Mouse (Mus musculus) adrenal gland (tissue): Measurements from ENCODE around the gene Clk1.

Experiments
- intact Hi-C: fragments of 180-260 bp; cut with DNase I; formaldehyde crosslinking; loops from one replicate; pipeline ENCODE4 v1.15.1; 2025
- long read RNA-seq, 2 experiments: library from polyadenylated mRNA; unstranded; transcript quantifications; one replicate each; pipeline ENCODE4 v2.0.0; 2020; ENCODE audit warnings: borderline replicate concordance in 1 of 2; ENCODE audit not compliant: insufficient replicate concordance in 1 of 2

Gene Clk1
- long read RNA-seq, experiment 1, full-length matches to known transcripts: 14 of 22 reads
- long read RNA-seq, experiment 1, partial matches to known transcripts: 6 of 22 reads
- long read RNA-seq, experiment 1, other reads (novel, unspliced or antisense): 2 of 22 reads
- long read RNA-seq, experiment 2, full-length matches to known transcripts: 25 of 42 reads
- long read RNA-seq, experiment 2, partial matches to known transcripts: 13 of 42 reads
- long read RNA-seq, experiment 2, other reads (novel, unspliced or antisense): 4 of 42 reads

DNA sequence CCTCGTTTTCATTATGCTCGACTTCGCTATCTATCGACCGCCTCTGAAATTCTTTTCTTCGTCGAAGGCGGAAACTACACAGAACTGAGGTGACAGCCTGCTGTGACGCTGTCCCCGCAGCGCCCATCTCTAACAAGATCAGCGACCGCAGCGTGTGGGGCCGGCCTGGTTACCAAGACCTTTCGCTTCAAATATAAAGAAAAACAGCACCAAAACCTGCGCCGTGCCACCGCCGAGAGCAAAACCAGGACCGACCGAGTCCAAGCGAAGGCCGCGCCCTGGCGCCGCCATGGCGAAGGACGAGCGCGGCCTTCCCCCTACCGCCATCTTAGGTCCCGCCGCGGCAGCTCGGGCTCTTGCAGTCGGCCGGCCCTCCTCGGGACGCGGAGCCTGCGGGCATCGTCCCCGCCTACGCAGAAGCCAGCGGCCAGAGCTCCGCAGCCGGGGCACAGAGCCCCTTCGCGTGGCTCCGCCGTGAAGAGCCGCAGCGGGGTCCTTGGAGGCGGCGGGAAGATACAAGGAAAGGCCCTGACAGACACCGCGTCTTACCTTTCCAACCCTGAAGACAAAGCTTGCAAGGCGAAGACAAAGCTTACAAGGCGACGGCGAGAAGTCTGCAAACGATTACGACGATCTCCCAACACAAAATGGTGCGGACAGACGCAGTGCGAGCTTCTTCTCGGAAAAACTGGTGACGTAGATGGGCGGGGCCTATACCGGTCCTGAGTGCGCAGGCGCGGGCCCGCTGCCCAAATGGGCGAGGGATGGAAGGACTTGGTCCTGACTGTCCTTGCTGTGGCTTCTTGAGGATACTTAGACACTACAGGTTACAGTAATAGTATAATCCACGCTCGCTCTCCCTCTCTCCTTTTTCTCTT lies at the start of gene Clk1:
TSS of gene Clk1 (minus strand) at position 696 of the 878 bp plus-strand sequence.
- intact Hi-C loops: no loop called here

DNA sequence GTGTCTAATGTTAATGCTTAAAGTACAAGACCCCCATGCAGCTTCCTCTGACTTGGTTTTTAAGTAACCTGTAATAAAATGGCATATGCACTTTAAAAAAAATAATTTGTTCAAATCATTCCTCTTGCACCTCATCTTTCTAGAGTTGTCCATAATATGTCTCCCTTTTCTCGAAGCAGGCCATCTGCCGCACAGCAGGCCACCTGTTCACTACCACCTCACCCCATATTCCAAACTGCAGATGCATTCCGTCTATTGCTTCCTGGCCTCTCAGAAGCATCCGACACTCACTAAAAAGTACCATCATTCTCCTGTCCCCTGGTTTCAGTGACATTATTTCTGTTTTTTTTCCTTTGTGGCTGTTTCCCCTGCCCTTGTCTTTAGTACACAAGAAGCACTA lies 41.7 kb upstream of the Clk1 start:
- intact Hi-C loops: no loop called here

DNA sequence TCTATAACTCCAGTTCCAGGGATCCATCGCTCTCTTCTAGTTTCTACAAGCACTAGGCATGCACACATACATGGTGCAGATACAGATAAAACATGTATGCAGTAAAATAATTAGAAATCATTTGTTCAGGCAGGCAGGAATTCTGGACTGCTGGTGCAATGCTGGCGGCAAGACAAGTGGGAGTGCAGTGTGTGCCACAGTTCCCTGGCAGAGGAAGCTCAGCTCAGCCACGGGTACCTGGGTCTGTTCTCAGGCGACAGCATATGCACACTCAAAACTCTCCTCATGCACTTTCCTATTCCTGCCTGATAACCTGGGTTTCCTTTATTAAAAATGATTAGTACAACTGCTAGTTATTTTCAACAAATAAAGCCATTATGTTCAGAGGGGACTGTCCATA lies 41.2 kb upstream of the Clk1 start:
- intact Hi-C loops: no loop called here

DNA sequence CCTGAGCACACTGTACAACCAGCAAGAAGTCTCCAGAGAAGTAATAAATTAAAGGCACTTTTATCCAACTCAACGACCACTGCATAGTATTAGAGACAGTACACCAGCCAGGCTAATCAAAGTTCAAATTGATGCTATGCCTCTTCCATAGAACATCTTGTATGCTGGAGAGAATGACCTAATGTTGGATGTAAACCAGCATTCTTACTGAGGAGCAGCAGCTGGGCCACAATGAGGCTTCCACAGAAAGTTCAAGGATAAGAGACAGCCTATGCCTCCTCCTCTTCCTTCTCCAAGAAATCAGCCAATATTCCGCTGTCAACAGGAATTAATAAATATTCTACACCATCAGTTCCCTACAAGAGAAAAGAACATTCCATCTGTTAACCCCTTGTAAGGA lies 40.1 kb upstream of the Clk1 start:
- intact Hi-C loops: no loop called here

DNA sequence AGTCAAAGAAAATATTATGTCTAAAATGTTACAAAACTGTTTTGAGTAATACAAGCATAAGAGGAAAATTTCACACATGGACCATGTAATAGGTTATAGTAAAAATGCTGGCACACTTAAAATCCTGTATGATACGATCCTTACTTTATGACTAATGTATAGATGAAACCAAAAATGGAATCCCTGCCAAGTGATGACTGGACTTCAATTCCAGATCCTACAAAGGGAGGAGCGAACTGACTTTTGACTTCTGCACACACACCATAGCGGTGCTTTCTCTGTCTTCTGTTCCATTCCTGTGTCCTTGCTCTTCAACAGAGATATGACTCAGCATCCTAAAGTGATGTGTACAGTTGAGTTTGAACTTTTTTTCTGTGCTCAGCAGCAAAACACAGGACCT lies 36.7 kb upstream of the Clk1 start:
- intact Hi-C loops: no loop called here

DNA sequence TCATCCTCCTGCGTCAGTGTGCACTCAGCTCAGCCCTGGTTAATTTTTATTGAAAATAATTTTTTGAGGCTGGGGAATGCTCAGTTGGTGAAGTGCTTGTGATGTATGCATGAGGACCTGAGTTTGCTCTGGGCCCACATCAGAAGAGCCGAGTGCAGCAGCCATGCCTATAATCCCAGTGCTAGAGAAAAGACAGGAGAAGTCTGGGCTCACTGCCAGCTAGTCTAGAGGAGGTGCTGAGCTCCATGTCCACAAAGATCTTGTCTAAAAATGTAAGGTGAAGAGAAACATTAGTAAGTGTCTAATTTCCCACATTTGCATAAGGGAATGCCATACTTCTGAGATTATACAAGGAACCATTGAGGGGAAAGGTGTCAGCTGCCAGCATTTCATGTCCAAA lies 35.0 kb upstream of the Clk1 start:
- intact Hi-C loops: no loop called here

DNA sequence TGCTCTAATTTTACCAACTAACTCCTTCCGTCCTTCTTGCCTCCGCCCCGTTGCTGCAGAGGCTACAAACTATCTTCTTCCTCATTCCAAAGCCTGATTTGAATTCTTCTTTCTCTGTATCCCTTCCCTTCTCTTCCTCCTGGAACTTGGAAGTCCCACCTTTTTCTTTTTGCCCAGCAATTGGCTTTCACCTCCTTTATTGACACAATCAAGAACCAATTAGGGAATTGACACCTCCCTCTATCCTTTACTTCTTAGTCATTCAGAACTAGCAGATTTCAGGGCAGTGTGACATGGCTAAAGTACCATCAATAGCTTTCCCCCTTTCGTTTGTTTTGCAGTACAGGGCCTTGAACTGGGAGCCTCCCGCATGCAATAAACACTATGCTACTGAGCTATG lies 34.3 kb upstream of the Clk1 start:
- intact Hi-C loops: no loop called here

DNA sequence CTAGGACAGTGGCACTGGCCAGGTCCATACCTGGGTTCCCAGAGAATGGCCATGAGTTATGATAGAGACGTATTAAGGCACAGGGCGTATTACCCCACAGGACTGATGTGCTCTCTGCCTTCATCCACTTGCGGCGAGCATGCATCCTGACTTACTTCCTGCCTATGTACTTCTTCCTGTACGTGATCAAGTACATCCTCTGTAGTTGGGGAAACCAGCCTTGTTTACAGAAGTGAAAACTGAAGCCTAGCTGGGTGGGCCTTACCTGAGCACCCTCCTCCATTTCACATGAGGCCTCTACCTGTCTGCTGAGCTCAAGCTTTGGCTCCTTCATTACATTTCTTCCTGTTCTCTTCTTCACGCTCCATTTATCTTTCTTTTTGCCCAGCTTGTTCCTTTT lies 30.4 kb upstream of the Clk1 start:
- intact Hi-C loops: no loop called here

DNA sequence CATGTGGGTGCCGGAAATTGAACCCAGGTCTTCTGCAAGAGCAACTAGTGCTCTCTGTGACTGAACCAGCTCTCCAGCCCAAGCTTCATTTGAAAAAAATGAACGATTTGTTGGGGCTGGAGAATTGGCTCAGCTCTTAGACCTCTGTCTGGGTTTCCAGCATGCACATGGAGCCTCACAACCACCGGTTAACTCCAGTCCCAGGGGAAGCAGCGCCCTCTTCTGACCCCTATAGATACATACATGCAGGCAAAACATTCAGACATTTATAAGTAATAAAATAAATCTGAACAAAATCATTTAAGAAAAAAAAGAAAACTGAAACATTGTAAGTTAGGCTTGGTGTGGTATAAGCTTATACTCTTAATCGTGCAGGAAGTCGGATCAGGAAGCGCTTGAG lies 24.5 kb upstream of the Clk1 start:
- intact Hi-C loops: no loop called here

DNA sequence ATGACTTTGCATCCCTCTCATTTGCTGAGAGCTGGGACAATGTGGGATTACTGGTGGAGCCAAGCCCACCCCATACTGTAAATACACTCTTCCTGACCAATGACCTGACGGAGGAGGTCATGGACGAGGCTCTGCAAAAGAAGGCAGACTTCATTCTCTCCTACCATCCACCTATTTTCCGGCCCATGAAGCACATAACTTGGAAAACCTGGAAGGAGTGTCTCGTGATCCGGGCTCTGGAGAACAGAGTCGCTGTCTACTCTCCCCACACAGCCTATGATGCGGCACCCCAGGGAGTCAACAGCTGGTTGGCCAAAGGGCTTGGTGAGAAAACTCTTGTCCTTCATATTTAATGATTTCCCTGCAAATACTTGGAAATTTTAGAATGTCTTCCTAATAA lies 23.9 kb upstream of the Clk1 start:
- intact Hi-C loops: no loop called here

DNA sequence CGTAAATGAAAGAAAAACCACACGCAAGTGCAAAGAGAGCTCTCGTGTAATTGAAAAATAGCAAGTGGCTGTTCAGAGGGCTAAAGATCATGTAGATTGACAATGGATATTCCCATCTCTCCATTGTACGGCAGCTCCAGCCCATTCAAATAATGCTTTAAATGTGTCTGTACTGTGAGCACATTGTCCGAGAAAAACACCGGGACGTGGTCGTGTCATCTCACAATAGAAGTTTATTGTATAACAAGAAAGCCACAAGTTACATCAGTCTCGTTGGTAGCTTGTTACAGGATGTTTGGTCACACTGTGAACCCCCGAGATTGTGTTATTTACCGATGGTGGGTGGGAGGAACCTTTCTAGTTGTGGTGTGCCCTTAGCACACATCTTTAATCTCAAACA lies 22.0 kb upstream of the Clk1 start:
- intact Hi-C loops: no loop called here

DNA sequence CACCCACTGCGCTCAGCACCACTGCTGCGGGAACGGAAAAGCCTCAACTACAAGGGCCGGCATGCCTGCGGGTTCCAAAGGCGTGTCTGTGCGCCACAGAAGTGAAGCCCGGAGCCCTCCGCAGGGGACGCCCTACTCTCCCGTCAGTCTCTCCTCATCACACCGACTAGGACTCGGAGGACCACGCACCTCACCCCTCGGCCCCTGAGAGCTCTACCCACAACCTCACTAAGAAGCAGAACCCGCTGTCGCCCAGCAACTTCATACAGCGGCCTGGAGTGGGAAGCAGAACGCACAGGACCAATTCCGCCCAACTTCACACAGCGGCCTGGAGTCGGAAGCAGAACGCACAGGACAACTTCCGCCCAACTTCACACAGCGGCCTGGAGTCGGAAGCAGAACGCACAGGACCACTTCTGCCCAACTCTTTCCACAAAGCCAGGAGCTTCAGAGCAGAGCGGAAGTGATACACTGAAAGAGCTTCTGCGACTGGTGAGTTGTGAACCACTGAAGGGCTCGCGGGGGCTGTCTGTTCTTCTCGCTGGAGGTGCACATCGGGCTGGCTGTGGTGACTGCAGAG lies 21.4 kb upstream of the Clk1 start, which contains the start of the genes Nif3l1 and Ppil3:
TSS of gene Nif3l1 (plus strand) at position 9 of the 580 bp plus-strand sequence.
TSS of gene Ppil3 (minus strand) at position 344 of the 580 bp plus-strand sequence.
- intact Hi-C loops: no loop called here

DNA sequence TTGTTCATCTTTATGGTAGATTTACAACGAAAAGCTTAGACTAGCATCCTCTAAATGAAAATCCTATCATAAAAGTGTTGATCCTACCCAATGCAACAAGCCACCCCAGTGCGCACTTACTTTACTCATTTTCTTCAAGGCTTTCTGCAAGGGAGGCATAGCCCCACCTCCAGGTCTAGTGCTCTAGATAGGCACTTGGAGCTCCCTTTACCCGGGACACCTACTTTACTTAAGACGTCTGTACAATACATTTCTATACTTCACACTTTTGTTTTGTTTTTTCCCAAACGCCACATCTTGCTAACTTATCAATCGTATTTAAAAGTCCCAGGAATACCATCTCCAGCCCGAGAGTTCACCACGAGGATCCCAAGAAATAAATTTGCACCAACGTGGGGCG lies 20.8 kb upstream of the Clk1 start:
- intact Hi-C loops: no loop called here

DNA sequence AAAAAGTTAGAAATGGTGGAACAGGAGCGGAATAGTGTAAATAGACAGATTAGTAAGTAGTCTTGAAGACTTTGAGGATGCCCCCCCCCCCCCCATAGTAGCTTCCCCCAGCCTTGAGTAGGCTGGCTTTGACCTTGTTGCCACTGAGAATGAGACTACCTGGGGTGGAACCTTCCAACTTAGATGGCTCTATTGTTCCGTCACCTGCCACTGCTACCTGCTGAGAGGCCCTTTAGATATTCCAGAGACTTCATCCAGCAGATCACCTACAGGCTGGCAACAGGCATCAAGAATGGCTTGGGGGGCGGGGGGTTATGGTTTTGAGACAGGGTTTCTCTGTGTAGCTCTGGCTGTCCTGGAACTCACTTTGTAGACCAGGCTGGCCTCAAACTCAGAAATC lies 685 bp upstream of the Clk1 start:
- intact Hi-C loops: no loop called here

DNA sequence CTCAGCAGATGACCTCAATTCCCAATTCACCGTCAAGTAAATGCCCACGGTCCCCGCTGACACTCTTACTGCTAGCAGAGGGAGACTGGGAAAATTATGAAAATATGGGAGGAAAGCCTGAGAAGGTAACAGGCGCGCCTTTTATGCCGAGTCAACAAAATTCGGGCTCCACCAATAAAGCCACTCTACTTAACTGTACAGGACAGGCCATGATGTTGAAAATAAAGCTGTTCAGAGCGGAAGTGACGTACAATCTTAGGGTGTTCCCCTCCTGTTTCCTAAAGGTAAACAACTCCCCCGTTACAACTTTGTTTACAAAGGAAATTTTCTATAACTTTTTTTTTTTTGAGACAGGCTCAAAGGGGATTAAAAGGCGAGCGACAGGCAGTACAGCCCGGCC lies 987 bp downstream of the Clk1 start:
- intact Hi-C loops: no loop called here

DNA sequence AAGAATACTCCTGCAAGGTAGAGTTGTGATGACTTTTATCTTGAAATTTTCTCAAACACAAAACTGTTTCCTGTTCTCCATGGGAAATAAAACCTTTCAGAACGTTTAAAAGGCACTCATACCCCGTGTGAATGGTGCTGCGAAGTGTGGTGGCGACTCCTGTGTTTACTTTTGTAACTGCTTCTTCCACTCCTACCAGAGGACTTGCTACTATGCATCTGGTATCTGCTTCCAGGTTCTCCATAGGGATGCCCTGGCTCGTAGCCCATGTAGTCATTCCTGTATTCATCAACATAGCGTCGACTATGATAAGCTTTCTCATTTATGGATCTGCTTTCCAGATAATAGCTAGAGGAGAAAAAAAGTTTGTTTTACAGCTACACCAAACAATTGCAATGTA lies 2.9 kb downstream of the Clk1 start:
- intact Hi-C loops: no loop called here

DNA sequence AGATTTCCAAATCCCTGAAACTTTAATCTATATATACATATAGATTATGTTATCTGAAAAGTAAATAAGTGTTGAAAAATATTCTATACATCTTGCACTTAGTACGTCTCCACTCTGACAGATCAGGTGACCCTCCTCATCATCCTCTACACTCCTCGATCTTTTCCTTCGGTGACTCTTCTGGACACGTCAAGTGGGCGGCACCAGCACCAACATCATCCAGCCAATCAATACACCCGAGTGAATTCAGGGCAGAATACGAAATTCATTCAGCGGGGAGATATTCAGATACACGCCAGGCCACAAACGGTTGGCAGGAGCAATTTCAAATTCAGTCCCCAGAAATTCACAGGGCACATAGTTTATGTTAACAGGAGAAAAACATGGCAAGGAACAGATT lies 3.8 kb downstream of the Clk1 start:
- intact Hi-C loops: no loop called here

DNA sequence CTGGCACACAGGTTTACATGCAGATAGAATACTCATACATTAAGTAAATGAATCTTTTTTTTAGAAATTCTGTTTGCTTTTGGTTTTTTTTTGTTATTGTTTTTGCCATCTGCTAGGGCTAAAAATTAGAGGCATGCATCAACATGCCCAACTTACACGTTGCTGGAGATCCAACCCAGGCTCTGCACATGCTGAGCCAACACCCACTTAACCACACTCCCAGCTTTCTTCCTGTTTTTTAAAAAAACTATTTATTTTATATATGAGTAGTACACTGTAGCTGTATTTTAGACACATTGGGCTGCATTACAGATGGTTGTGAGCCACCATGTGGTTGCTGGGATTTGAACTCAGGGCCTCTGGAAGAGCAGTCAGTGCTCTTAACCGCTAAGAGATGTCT lies 7.8 kb downstream of the Clk1 start:
- intact Hi-C loops: no loop called here

DNA sequence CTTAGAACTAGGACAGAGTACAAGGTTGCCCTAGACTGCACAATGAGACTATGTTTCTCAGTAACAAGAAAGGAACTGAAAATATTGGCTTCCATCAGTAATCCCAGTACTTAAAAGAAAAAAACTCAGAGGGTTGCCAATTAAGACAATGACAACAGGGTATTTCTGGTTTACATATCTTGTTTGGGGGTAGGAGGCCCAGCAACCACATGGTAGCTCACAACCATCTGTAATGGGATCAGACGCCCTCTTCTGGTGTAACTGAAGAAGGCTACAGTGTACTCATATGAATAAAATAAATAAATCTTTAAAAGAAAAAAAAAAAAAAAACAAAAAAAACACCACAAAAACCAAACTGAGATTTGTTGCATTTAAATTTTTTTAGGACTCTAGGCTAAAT lies 8.4 kb downstream of the Clk1 start:
- intact Hi-C loops: no loop called here

DNA sequence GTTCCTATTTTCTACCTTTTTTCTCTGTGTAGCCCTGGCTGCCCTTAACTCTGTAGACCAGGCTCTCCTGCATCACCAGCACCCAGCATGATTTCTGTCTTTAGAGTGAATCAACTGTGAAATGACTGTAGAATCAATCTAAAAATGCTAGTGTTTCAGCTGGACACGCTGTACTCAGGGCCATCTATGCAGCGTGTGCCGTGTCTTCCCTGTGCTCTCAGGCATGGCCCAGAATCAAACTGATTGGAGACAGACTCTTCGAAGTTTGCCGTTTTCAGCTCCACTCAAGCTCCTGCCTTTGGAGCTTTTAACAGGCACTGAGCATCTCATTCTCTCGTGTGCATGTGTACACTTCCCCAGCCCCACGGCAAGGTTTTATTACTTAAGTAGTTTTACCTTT lies 13.1 kb downstream of the Clk1 start:
- intact Hi-C loops: no loop called here

DNA sequence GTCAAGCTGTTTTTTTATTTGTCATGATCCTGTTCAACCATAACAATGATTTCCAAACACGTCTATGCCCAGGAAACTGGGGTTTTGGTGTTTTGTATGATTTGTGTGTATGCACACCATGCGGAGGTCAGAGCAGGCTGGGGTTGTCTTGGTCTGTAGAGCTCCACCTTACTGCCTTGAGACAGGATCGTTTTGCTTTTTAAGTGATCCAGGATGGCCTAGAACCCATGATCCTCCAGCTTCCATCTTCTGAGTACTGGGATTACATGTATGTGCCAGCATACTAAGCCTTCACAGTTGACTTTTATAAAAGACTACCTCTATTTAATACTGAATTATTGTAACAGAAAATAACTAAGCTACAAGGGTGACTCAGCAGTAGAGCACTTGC lies 13.7 kb downstream of the Clk1 start:
- intact Hi-C loops: no loop called here

DNA sequence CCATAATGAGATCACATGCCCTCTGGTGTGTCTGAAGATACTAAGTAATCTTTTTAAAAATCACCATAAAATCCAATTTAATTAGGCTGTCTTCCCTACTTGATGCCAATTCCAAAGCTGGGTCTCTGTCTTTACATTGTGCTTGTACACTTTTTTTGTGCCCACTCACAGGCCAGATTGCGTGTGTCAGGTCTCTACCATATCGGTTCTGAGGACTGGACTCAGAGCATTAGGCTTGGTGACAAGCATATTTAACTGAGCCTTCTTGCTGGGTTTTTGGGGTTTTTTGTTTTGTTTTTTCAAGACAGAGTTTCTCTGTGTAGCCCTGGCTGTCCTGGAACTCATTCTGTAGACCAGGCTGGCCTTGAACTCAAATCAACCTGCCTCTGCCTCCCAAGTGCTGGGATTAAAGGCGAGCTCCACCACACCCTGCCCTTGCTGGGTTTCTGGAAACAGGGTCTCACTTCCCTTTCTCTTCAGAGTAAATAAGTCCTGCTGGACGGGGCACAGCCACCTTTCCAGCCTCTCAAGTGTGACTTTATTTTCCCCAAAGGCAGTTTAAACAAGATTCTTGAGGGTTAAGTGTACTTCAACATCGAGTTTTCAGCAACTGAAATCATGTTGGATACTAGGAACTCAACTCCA lies 14.2 kb downstream of the Clk1 start:
- intact Hi-C loops: no loop called here
